Mouse (Mus musculus) ES-E14 (cell line): ENCODE data around the gene Prss28.

Experiments
- CHD2 ChIP-seq: IDR thresholded peaks from 2 replicates; pipeline ENCODE4 v1.6.1; 2014; ENCODE audit warnings: mild to moderate bottlenecking, low read depth, low read length, inconsistent platforms
- HCFC1 ChIP-seq: IDR thresholded peaks from 2 replicates; pipeline ENCODE4 v1.6.1; 2012; ENCODE audit warnings: low read length, inconsistent platforms, borderline replicate concordance; ENCODE audit not compliant: insufficient read depth
- ZNF384 ChIP-seq: IDR thresholded peaks from 2 replicates; pipeline ENCODE4 v1.6.1; 2012; ENCODE audit warnings: low read depth, low read length, inconsistent platforms

DNA sequence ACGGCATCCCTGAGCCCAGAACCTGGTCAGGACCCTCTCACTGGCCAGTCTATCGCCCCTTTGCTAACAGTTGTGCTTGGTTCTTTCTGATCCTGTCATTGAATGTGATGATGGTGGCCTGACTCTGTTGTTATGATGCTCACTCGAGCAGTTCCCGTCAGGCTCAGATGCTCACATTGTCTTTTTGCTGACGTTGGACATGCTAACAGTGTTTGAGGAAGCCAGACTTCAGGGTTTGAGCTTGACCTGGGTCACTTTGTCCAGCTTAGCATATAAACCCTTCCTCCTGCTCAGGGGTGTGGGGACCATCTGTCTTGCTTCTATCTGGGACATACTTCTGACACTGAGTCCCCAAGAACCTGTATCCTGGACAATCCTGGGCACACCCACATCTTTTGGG, 9.9 kb downstream of the Prss28 start, which contains the start of gene Prss29:
- TF ChIP-seq HCFC1, result no peak
- TF ChIP-seq ZNF384, result no peak
- TF ChIP-seq CHD2, result no peak
